Mouse (Mus musculus) splenic B cell, adult 2 months (primary cell): Measurements from ENCODE around the gene Ubtd1.

Experiments used
- DNase-seq: peaks from one replicate; pipeline ENCODE4 v3.0.0-alpha.2; 2011; ENCODE audit warnings: low read depth, low spot score
- H3K27me3 ChIP-seq: 2 replicates; pipeline ENCODE4 v1.6.1; 2012; ENCODE audit warnings: mild to moderate bottlenecking, low read length, moderate library complexity, mixed read lengths; ENCODE audit not compliant: control insufficient read depth, poor library complexity, insufficient read depth, severe bottlenecking
- H3K36me3 ChIP-seq: 2 replicates; pipeline ENCODE4 v1.6.1; 2012; ENCODE audit warnings: mild to moderate bottlenecking, low read length, moderate library complexity, mixed read lengths; ENCODE audit not compliant: control insufficient read depth, poor library complexity, insufficient read depth, severe bottlenecking

Ubtd1 gene

DNA sequence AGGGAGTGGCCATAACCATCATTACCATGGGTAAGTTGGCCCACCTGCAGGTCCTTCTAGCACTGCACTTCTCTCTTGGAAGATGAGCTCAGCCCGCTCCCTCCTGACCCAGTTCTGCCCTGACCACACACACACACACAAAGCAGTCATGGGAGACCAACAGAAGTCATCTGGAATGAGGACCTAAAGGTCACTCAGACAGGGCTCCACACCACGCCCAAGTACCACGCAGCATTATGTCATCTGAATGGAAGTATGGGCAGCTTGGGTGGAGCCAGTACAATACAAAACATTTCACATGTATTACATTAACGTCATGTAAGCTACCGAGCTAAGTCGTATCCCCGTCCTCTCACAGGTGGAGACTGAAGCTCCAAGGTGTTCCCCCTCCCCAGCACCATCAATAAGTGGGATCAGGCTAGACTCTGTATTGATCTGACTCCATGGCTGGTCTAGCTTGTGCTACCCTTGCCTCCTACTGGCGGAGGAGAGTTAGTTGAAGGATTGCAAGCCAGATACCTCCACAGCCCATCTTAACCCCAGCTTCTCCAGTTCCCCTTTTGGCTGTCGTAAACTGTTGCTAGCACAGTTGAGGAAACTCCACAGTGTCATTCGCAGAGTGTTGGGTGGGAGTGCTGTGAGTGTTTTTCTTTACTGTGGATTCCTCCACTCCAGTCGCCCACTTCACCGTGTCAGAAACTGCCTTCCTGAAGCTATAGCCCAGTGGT, 19.9 kb downstream of the Ubtd1 start:
- Histone ChIP-seq H3K36me3 (no peaks in the 10 kb centered on the region), H3K27me3 (no peaks in the 10 kb centered on the region)
- no peak for DNase-seq

DNA sequence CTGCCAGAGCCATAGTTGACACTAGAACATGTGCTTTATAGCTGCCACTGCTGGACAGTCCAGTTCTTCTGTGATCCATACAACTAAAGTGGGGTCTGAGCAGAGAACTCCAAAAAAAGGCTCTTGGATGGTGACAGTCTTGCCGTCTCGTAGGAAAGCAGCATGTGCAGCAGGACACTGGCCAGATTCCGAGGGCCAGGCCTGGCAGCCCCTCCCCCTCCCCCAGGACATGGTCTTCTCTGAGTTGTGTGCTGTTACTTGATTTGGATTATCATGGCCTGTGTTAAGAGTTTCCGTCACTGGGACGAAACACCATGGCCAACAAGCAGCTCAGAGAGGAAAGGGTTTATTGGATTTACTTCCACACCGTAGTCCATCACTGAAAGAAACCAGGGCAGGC, 22.7 kb downstream of the Ubtd1 start:
- H3K36me3 ChIP-seq: no peaks in the 10 kb centered on the region
- no peaks in the 10 kb centered on the region for H3K27me3 ChIP-seq
- DNase-seq: no peak

- Histone ChIP-seq H3K36me3 (no peaks in the 10 kb centered on the region), H3K27me3 (no peaks in the 10 kb centered on the region)
- peak; percentile 11 for DNase-seq
These were observed 24.1 kb downstream of the Ubtd1 start for GRCm38 (mm10) chr19:42005616-42006015.

GRCm38 (mm10) chr19:42006568-42006967, 25.0 kb downstream of the Ubtd1 start:
- no peaks in the 10 kb centered on the region for H3K27me3 ChIP-seq
- H3K36me3 ChIP-seq: no peaks in the 10 kb centered on the region
- DNase-seq: no peak

DNA sequence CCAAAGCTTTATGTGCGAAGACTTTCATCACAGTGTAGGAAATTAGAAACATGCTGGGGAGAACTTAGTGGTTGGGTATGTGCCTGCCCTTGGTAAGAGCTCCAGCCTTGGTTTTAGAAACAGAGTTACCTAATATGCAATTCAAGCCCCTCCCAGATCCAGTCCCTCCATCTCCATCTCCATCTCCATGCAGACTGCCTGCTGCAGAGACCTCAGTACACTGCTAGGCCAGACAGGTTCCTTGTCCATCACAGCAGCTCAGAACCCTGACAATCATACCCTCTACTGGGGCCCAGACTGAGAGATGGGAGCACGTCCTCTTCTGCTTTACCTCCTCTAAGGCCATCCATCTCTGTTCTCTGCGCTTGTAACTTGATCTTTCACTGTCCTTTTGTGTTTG, 27.0 kb downstream of the Ubtd1 start:
- no peak for DNase-seq
- no peaks in the 10 kb centered on the region for H3K36me3 ChIP-seq
- no peaks in the 10 kb centered on the region for H3K27me3 ChIP-seq

DNA sequence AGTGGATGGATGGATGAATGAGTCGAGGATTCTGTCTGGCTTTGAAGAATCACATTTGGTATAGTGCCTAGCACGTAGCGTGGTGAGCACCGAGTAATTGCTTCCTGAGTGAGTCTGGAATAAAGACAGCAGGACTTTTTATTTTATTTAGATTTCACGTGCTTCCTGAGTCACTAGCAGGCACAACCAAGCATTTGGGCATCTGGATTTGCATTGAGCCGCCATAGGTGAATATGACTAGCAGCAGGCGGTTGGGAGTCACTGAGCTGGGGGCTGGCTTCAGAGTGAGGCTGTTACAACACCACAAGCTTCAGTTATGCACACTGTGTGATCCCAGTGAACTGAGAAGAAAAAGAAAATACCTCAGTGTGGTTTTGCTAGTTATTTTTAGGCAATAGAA, 27.5 kb downstream of the Ubtd1 start:
- H3K27me3 ChIP-seq: no peaks in the 10 kb centered on the region
- no peak for DNase-seq
- H3K36me3 ChIP-seq: no peaks in the 10 kb centered on the region

- Histone ChIP-seq H3K36me3 (no peaks in the 10 kb centered on the region), H3K27me3 (no peaks in the 10 kb centered on the region)
- DNase-seq: no peak
These were observed 28.9 kb downstream of the Ubtd1 start for GRCm38 (mm10) chr19:42010436-42010835.

DNA sequence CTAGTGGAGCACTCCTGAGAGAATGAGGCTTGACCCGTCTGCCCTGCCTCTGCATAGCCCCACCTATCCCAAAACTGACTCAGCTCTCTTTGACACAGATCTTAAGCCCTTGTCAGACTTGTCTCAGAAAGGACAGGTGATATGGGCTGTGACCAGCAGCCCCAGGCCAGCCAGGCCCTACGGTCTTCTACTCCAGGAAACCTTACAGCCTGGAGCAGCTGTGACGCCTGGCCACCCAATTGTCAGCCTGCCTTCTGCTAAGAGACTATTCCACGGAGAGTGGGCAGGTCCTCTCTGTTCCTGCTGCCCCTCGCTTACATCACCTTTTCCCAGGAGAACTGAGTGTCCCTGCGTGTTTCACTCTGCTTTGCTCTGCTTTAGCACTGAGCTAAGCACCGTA, 29.6 kb downstream of the Ubtd1 start:
- Histone ChIP-seq H3K36me3 (no peaks in the 10 kb centered on the region), H3K27me3 (no peaks in the 10 kb centered on the region)
- DNase-seq: no peak

GRCm38 (mm10) chr19:42014231-42014825, 32.8 kb downstream of the Ubtd1 start:
- Histone ChIP-seq H3K36me3 (no peaks in the 10 kb centered on the region), H3K27me3 (no peaks in the 10 kb centered on the region)
- no peak for DNase-seq

- DNase-seq: no peak
- Histone ChIP-seq H3K36me3 (no peaks in the 10 kb centered on the region), H3K27me3 (no peaks in the 10 kb centered on the region)
These were observed 33.4 kb downstream of the Ubtd1 start for GRCm38 (mm10) chr19:42015001-42015400.

DNA sequence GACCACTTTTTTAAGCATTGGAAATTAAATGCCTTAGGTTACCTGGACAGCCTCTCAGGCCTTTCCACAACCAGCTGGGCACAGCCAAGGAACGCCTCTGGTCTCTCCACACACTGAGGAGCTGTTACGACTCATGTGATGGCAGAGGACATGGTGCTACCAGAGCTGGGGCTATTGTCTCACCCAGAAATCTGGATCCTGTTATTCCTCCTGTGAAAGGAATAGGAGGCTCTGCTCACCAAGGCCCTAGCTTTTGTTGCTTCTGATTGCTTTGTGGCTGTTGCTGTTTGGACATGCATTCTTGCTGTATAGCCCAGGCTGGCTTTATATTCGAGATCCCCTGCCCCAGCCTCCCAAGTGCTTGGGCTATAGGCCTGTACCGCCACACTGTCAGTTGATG, 34.7 kb downstream of the Ubtd1 start:
- no peak for DNase-seq
- no peaks in the 10 kb centered on the region for H3K36me3 ChIP-seq
- H3K27me3 ChIP-seq: no peaks in the 10 kb centered on the region

GRCm38 (mm10) chr19:42016840-42017239, 35.3 kb downstream of the Ubtd1 start:
- no peaks in the 10 kb centered on the region for H3K36me3 ChIP-seq
- DNase-seq: no peak
- no peaks in the 10 kb centered on the region for H3K27me3 ChIP-seq

- Histone ChIP-seq H3K27me3 (no peaks in the 10 kb centered on the region), H3K36me3 (no peaks in the 10 kb centered on the region)
- no peak for DNase-seq
These were observed 36.1 kb downstream of the Ubtd1 start for GRCm38 (mm10) chr19:42017399-42018247.

- no peak for DNase-seq
These were observed 37.5 kb downstream of the Ubtd1 start for GRCm38 (mm10) chr19:42019011-42019522.

More at GRCm38 (mm10) chr19:42019011-42019522, 37.5 kb downstream of the Ubtd1 start:
- Histone ChIP-seq H3K27me3 (no peaks in the 10 kb centered on the region), H3K36me3 (no peaks in the 10 kb centered on the region)
